Mouse (Mus musculus) heart, postnatal 0 days (tissue): ENCODE measurements at regions not wholly inside any gene's neighbourhood (a gene's known extent, or its start where the extent isn't known, plus 50 kb on each side); places are given as distances from the start of the nearest gene placed in this dataset.
A peak's percentile ranks its signal among the peaks of the same experiment; 100 is the strongest.

ENCODE experiments used
- ATAC-seq: fragments of 200-750 bp; cut with Nextera tagmentation; 2 replicates; pipeline ENCODE4 v1.8.0; 2017; ENCODE audit warnings: low read depth, moderate number of reproducible peaks, moderate library complexity; ENCODE audit not compliant: insufficient read depth
- DNase-seq: peaks from one replicate; pipeline ENCODE4 v3.0.0-alpha.2; 2016; ENCODE audit warnings: low spot score
- H3K27ac ChIP-seq: fragments of 300-500 bp; sonication (generic); 2 replicates; pipeline ENCODE4 v1.5.1; 2014; ENCODE audit warnings: low read depth, mild to moderate bottlenecking
- H3K27me3 ChIP-seq: fragments of 300-500 bp; sonication (generic); 2 replicates; pipeline ENCODE4 v1.6.1; 2014; ENCODE audit warnings: low read length, mixed read lengths; ENCODE audit not compliant: control insufficient read depth, insufficient read depth
- H3K36me3 ChIP-seq: fragments of 300-500 bp; sonication (generic); replicated peaks from 2 replicates; pipeline ENCODE4 v1.6.1; 2014; ENCODE audit warnings: low read length, mixed read lengths; ENCODE audit not compliant: control insufficient read depth, insufficient read depth
- H3K4me1 ChIP-seq: fragments of 300-500 bp; sonication (generic); 2 replicates; pipeline ENCODE4 v1.6.1; 2014; ENCODE audit warnings: antibody characterized with exemption; ENCODE audit not compliant: control insufficient read depth, insufficient read depth
- H3K4me2 ChIP-seq: fragments of 300-500 bp; sonication (generic); 2 replicates; pipeline ENCODE4 v1.6.1; 2014; ENCODE audit warnings: low read depth, mild to moderate bottlenecking, low read length, moderate library complexity
- H3K4me3 ChIP-seq: fragments of 300-500 bp; sonication (generic); 2 replicates; pipeline ENCODE4 v1.5.1; 2014; ENCODE audit warnings: low read depth, low read length
- H3K9ac ChIP-seq: fragments of 300-500 bp; sonication (generic); replicated peaks from 2 replicates; pipeline ENCODE4 v1.6.1; 2014; ENCODE audit warnings: low read depth, low read length, mixed read lengths
- H3K9me3 ChIP-seq: fragments of 300-500 bp; sonication (generic); replicated peaks from 2 replicates; pipeline ENCODE4 v1.6.1; 2016; ENCODE audit warnings: low read length; ENCODE audit not compliant: control insufficient read depth
- CTCF ChIP-seq: IDR thresholded peaks from 2 replicates; pipeline ENCODE4 v1.5.1; 2016; ENCODE audit warnings: antibody characterized with exemption, control low read depth, low read depth
- EP300 ChIP-seq: IDR thresholded peaks from 2 replicates; pipeline ENCODE4 v1.6.1; 2016; ENCODE audit warnings: antibody characterized with exemption, low read depth
- WGBS: fragments of 180-500 bp; shearing (Covaris S2); extraction: QIAGEN DNeasy Blood & Tissue Kit; methylation state at CpG from one replicate; pipeline ENCODE4 v1.1.7; 2014; 5-methylcytosine and 5-hydroxymethylcytosine counted together

GRCm38 (mm10) chr10:66852708-66853107, 243.2 kb upstream of the Jmjd1c start:
- Histone ChIP-seq H3K9me3 (no peaks in the 10 kb centered on the region), H3K9ac (no peak overlapping the region), H3K27me3 (no peaks in the 10 kb centered on the region), H3K27ac (no peak overlapping the region), H3K4me1 (no peaks in the 10 kb centered on the region), H3K4me3 (0 out of 2 replicates have a peak overlapping the region, but pooled peaks have one; percentile 8), H3K36me3 (no peaks in the 10 kb centered on the region), H3K4me2 (peak overlapping the region; percentile 47)
- 26% methylated on average over 5 of the region's 5 CpGs for WGBS
- no peak for DNase-seq
- ATAC-seq: no peak
- no peak for TF ChIP-seq EP300
- no peak for TF ChIP-seq CTCF

- H3K4me3 ChIP-seq: peak overlapping the region; percentile 8; the same call in 1 of the 2 replicates
- WGBS: 8% methylated on average over 13 of the region's 13 CpGs
- no peaks in the 10 kb centered on the region for H3K36me3 ChIP-seq
- H3K4me2 ChIP-seq: peak overlapping the region; percentile 47
- peak; percentile 84 for DNase-seq
- H3K9ac ChIP-seq: no peak overlapping the region
- TF ChIP-seq CTCF (peak; percentile 91), EP300 (no peak)
- ATAC-seq: peak; percentile 41; the same call in 1 of the 2 replicates
- H3K27ac ChIP-seq: no peak overlapping the region
- no peaks in the 10 kb centered on the region for H3K9me3 ChIP-seq
- H3K4me1 ChIP-seq: no peaks in the 10 kb centered on the region
- no peaks in the 10 kb centered on the region for H3K27me3 ChIP-seq
These were observed 242.7 kb upstream of the Jmjd1c start for GRCm38 (mm10) chr10:66853258-66853657.

- Histone ChIP-seq H3K36me3 (no peaks in the 10 kb centered on the region), H3K4me1 (no peaks in the 10 kb centered on the region), H3K9ac (no peak overlapping the region), H3K4me3 (no peak overlapping the region), H3K27me3 (no peaks in the 10 kb centered on the region), H3K27ac (no peak overlapping the region), H3K9me3 (no peaks in the 10 kb centered on the region), H3K4me2 (no peak overlapping the region)
- 84% methylated on average over 9 of the region's 9 CpGs for WGBS
- ATAC-seq (no peak), DNase-seq (no peak)
- TF ChIP-seq EP300 (no peak), CTCF (no peak)
These were observed 241.0 kb upstream of the Jmjd1c start for GRCm38 (mm10) chr10:66854895-66855294.

- Histone ChIP-seq H3K4me3 (no peak overlapping the region), H3K27ac (no peak overlapping the region), H3K4me1 (no peaks in the 10 kb centered on the region), H3K27me3 (no peaks in the 10 kb centered on the region), H3K9me3 (no peaks in the 10 kb centered on the region), H3K9ac (no peak overlapping the region), H3K36me3 (no peaks in the 10 kb centered on the region), H3K4me2 (no peak overlapping the region)
- WGBS: 73% methylated on average over 7 of the region's 7 CpGs
- ATAC-seq: no peak
- no peak for TF ChIP-seq CTCF
- no peak for TF ChIP-seq EP300
- DNase-seq: no peak
These were observed 238.6 kb upstream of the Jmjd1c start for GRCm38 (mm10) chr10:66857330-66857729.

GRCm38 (mm10) chr10:66861421-66861820, 234.5 kb upstream of the Jmjd1c start:
- H3K9ac ChIP-seq: no peak overlapping the region
- no peak overlapping the region for H3K4me3 ChIP-seq

GRCm38 (mm10) chr10:66864161-66864862, 231.6 kb upstream of the Jmjd1c start:
- Histone ChIP-seq H3K4me2 (no peak overlapping the region), H3K4me1 (no peaks in the 10 kb centered on the region), H3K4me3 (no peak overlapping the region), H3K27me3 (no peaks in the 10 kb centered on the region), H3K9me3 (no peaks in the 10 kb centered on the region), H3K36me3 (no peaks in the 10 kb centered on the region), H3K27ac (peak overlapping the region; percentile 67), H3K9ac (no peak overlapping the region)
- 50% methylated on average over 14 of the region's 14 CpGs for WGBS
- DNase-seq (peak; percentile 62), ATAC-seq (peak; percentile 89)
- TF ChIP-seq CTCF: peak; percentile 32; the same call in 1 of the 2 replicates
- 0 out of 2 replicates have a peak, but pooled peaks have one; percentile 61 for TF ChIP-seq EP300

More at GRCm38 (mm10) chr10:66861421-66861820, 234.5 kb upstream of the Jmjd1c start:
- H3K4me1 ChIP-seq: no peaks in the 10 kb centered on the region
- no peaks in the 10 kb centered on the region for H3K36me3 ChIP-seq
- no peak overlapping the region for H3K4me2 ChIP-seq
- 83% methylated on average over 1 of the region's 1 CpGs for WGBS
- H3K27ac ChIP-seq: no peak overlapping the region
- no peak for TF ChIP-seq EP300
- no peak for TF ChIP-seq CTCF
- H3K27me3 ChIP-seq: no peaks in the 10 kb centered on the region
- H3K9me3 ChIP-seq: no peaks in the 10 kb centered on the region
- DNase-seq (no peak), ATAC-seq (no peak)
